Mouse (Mus musculus) forebrain, embryonic 13.5 days (tissue): ENCODE results near the gene Npas3. TPM values are rescaled to one million over a fixed set of nuclear protein-coding genes. Genes with fewer than 3 reads are reported as not detected.

Source experiments
- ATAC-seq: fragments of 200-750 bp; cut with Nextera tagmentation; 2 replicates; pipeline ENCODE4 v1.8.0; 2017
- H3K27ac ChIP-seq: fragments of 300-500 bp; sonication (generic); 2 replicates; pipeline ENCODE4 v1.5.1; 2015; ENCODE audit warnings: inconsistent platforms, mild to moderate bottlenecking, moderate library complexity
- H3K27me3 ChIP-seq: fragments of 300-500 bp; sonication (generic); 2 replicates; pipeline ENCODE4 v1.6.1; 2015; ENCODE audit warnings: mild to moderate bottlenecking, inconsistent platforms
- H3K36me3 ChIP-seq: fragments of 300-500 bp; sonication (generic); 2 replicates; pipeline ENCODE4 v1.6.1; 2015; ENCODE audit warnings: mild to moderate bottlenecking, inconsistent platforms; ENCODE audit not compliant: poor library complexity, severe bottlenecking
- H3K4me1 ChIP-seq: fragments of 300-500 bp; sonication (generic); 2 replicates; pipeline ENCODE4 v1.6.1; 2015; ENCODE audit warnings: inconsistent platforms
- H3K4me2 ChIP-seq: fragments of 300-500 bp; sonication (generic); 2 replicates; pipeline ENCODE4 v1.6.1; 2015; ENCODE audit warnings: inconsistent platforms, mild to moderate bottlenecking, moderate library complexity
- H3K4me3 ChIP-seq: fragments of 300-500 bp; sonication (generic); 2 replicates; pipeline ENCODE4 v1.5.1; 2015; ENCODE audit warnings: mild to moderate bottlenecking, inconsistent platforms
- H3K9ac ChIP-seq: fragments of 300-500 bp; sonication (generic); 2 replicates; pipeline ENCODE4 v1.6.1; 2015; ENCODE audit warnings: mild to moderate bottlenecking, inconsistent platforms
- H3K9me3 ChIP-seq: fragments of 300-500 bp; sonication (generic); replicated peaks from 2 replicates; pipeline ENCODE4 v1.6.1; 2016; ENCODE audit warnings: inconsistent platforms
- WGBS: fragments of 180-500 bp; shearing (Covaris S2); methylation state at CpG from one replicate; pipeline ENCODE4 v1.1.7; 2015; 5-methylcytosine and 5-hydroxymethylcytosine counted together
- polyA plus RNA-seq: library from polyadenylated mRNA; unstranded; fragments of >200 nt; fragmentation: Nextera tagmentation; extraction: Ambion mirVana; gene quantifications from 2 replicates; pipeline ENCODE4 v1.2.1, GENCODE M21; 2015

Npas3 gene
- polyA plus RNA-seq, 1 experiment from 2014 or later = 16.8 TPM

- Histone ChIP-seq H3K36me3 (no peaks in the 10 kb centered on the region), H3K9me3 (no peaks in the 10 kb centered on the region), H3K27me3 (no peaks in the 10 kb centered on the region), H3K27ac (no peak overlapping the region), H3K4me1 (peaks cover 33% of the 10 kb centered on the region), H3K9ac (no peak overlapping the region), H3K4me2 (no peak overlapping the region), H3K4me3 (no peak overlapping the region)
- WGBS = 82% methylated on average over 2 of the region's 2 CpGs
- ATAC-seq = no peak
These were observed 175.2 kb downstream of the Npas3 start for GRCm38 (mm10) chr12:53423631-53424030.

GRCm38 (mm10) chr12:53426006-53426405, 177.5 kb downstream of the Npas3 start:
- 91% methylated on average over 2 of the region's 2 CpGs for WGBS
- Histone ChIP-seq H3K9me3 (no peaks in the 10 kb centered on the region), H3K27ac (no peak overlapping the region), H3K27me3 (no peaks in the 10 kb centered on the region), H3K4me2 (no peak overlapping the region), H3K36me3 (no peaks in the 10 kb centered on the region), H3K4me1 (peaks cover 22% of the 10 kb centered on the region), H3K4me3 (no peak overlapping the region), H3K9ac (no peak overlapping the region)
- ATAC-seq = no peak

- no peak overlapping the region for H3K4me2 ChIP-seq
- H3K27me3 ChIP-seq = no peaks in the 10 kb centered on the region
- H3K4me3 ChIP-seq = no peak overlapping the region
- ATAC-seq = no peak
- no peaks in the 10 kb centered on the region for H3K9me3 ChIP-seq
- 85% methylated on average over 10 of the region's 10 CpGs for WGBS
- H3K9ac ChIP-seq = no peak overlapping the region
- H3K4me1 ChIP-seq = peaks cover 17% of the 10 kb centered on the region
- H3K36me3 ChIP-seq = no peaks in the 10 kb centered on the region
- H3K27ac ChIP-seq = no peak overlapping the region
These were observed 178.7 kb downstream of the Npas3 start for GRCm38 (mm10) chr12:53427153-53427552.

GRCm38 (mm10) chr12:53442029-53442428, 193.6 kb downstream of the Npas3 start:
- no peak for ATAC-seq
- WGBS = 89% methylated on average over 2 of the region's 2 CpGs
- Histone ChIP-seq H3K36me3 (no peaks in the 10 kb centered on the region), H3K27me3 (no peaks in the 10 kb centered on the region), H3K27ac (no peak overlapping the region), H3K4me1 (peaks cover 27% of the 10 kb centered on the region), H3K9me3 (no peaks in the 10 kb centered on the region), H3K4me3 (no peak overlapping the region), H3K9ac (no peak overlapping the region), H3K4me2 (no peak overlapping the region)

GRCm38 (mm10) chr12:53447469-53447868, 199.0 kb downstream of the Npas3 start:
- Histone ChIP-seq H3K9ac (no peak overlapping the region), H3K27me3 (no peaks in the 10 kb centered on the region), H3K4me1 (peaks cover 47% of the 10 kb centered on the region), H3K36me3 (no peaks in the 10 kb centered on the region), H3K4me3 (no peak overlapping the region), H3K27ac (peak overlapping the region; percentile 65), H3K9me3 (no peaks in the 10 kb centered on the region), H3K4me2 (no peak overlapping the region)
- WGBS = 10% methylated on average over 8 of the region's 8 CpGs
- peak; percentile 59; the same call in 1 of the 2 replicates for ATAC-seq

GRCm38 (mm10) chr12:53448040-53448439, 199.6 kb downstream of the Npas3 start:
- no peaks in the 10 kb centered on the region for H3K9me3 ChIP-seq
- peak overlapping the region; percentile 54; the same call in 1 of the 2 replicates for H3K27ac ChIP-seq
- 3% methylated on average over 3 of the region's 3 CpGs for WGBS

GRCm38 (mm10) chr12:53467549-53467948, 219.1 kb downstream of the Npas3 start:
- H3K9ac ChIP-seq = no peak overlapping the region
- H3K4me1 ChIP-seq = no peaks in the 10 kb centered on the region
- no peak overlapping the region for H3K4me3 ChIP-seq
- H3K27ac ChIP-seq = no peak overlapping the region
- H3K9me3 ChIP-seq = no peaks in the 10 kb centered on the region
- H3K4me2 ChIP-seq = no peak overlapping the region
- H3K36me3 ChIP-seq = no peaks in the 10 kb centered on the region
- no peaks in the 10 kb centered on the region for H3K27me3 ChIP-seq
- no peak for ATAC-seq

More at GRCm38 (mm10) chr12:53448040-53448439, 199.6 kb downstream of the Npas3 start:
- Histone ChIP-seq H3K4me2 (peak overlapping the region; percentile 25), H3K9ac (no peak overlapping the region), H3K4me3 (no peak overlapping the region), H3K4me1 (peaks cover 47% of the 10 kb centered on the region), H3K36me3 (no peaks in the 10 kb centered on the region), H3K27me3 (no peaks in the 10 kb centered on the region)
- ATAC-seq = peak; percentile 69; the same call in 1 of the 2 replicates

- Histone ChIP-seq H3K9ac (no peak overlapping the region), H3K4me3 (no peak overlapping the region), H3K27me3 (no peaks in the 10 kb centered on the region), H3K4me1 (peaks cover 18% of the 10 kb centered on the region), H3K9me3 (no peaks in the 10 kb centered on the region), H3K36me3 (no peaks in the 10 kb centered on the region), H3K27ac (no peak overlapping the region), H3K4me2 (no peak overlapping the region)
- ATAC-seq = no peak
These were observed 226.0 kb downstream of the Npas3 start for GRCm38 (mm10) chr12:53474486-53474885.

- H3K4me2 ChIP-seq = no peak overlapping the region
- H3K27me3 ChIP-seq = no peaks in the 10 kb centered on the region
- no peak overlapping the region for H3K27ac ChIP-seq
- no peak overlapping the region for H3K9ac ChIP-seq
- no peaks in the 10 kb centered on the region for H3K4me1 ChIP-seq
- no peaks in the 10 kb centered on the region for H3K36me3 ChIP-seq
- H3K9me3 ChIP-seq = no peaks in the 10 kb centered on the region
- 85% methylated on average over 6 of the region's 6 CpGs for WGBS
- no peak for ATAC-seq
- no peak overlapping the region for H3K4me3 ChIP-seq
These were observed 236.4 kb downstream of the Npas3 start for GRCm38 (mm10) chr12:53484924-53485323.

- Histone ChIP-seq H3K4me1 (peaks cover 27% of the 10 kb centered on the region), H3K9me3 (no peaks in the 10 kb centered on the region), H3K27ac (no peak overlapping the region), H3K4me2 (no peak overlapping the region), H3K27me3 (no peaks in the 10 kb centered on the region), H3K9ac (no peak overlapping the region), H3K4me3 (no peak overlapping the region), H3K36me3 (0 out of 2 replicates have a peak, but pooled peaks cover 3% of the 10 kb centered on the region)
- ATAC-seq = no peak
These were observed 247.9 kb downstream of the Npas3 start for GRCm38 (mm10) chr12:53496386-53496785.

GRCm38 (mm10) chr12:53514885-53515284, 266.4 kb downstream of the Npas3 start:
- H3K36me3 ChIP-seq = no peaks in the 10 kb centered on the region
- H3K4me3 ChIP-seq = no peak overlapping the region
- no peaks in the 10 kb centered on the region for H3K9me3 ChIP-seq
- H3K9ac ChIP-seq = no peak overlapping the region; the same call in 1 of the 2 replicates
- 43% methylated on average over 4 of the region's 4 CpGs for WGBS
- peaks cover 12% of the 10 kb centered on the region for H3K4me1 ChIP-seq
- H3K27ac ChIP-seq = peak overlapping the region; percentile 84
- no peaks in the 10 kb centered on the region for H3K27me3 ChIP-seq
- ATAC-seq = peak; percentile 84
- 0 out of 2 replicates have a peak overlapping the region, but pooled peaks have one; percentile 10 for H3K4me2 ChIP-seq

GRCm38 (mm10) chr12:53519556-53519955, 271.1 kb downstream of the Npas3 start:
- H3K4me2 ChIP-seq = no peak overlapping the region
- H3K9ac ChIP-seq = no peak overlapping the region
- H3K36me3 ChIP-seq = no peaks in the 10 kb centered on the region
- no peak for ATAC-seq
- H3K27ac ChIP-seq = no peak overlapping the region
- H3K9me3 ChIP-seq = no peaks in the 10 kb centered on the region
- H3K27me3 ChIP-seq = no peaks in the 10 kb centered on the region
- H3K4me3 ChIP-seq = no peak overlapping the region
- peaks cover 11% of the 10 kb centered on the region for H3K4me1 ChIP-seq
- 95% methylated on average over 4 of the region's 4 CpGs for WGBS

GRCm38 (mm10) chr12:53522631-53523030, 274.2 kb downstream of the Npas3 start:
- Histone ChIP-seq H3K9ac (no peak overlapping the region), H3K4me1 (peaks cover 13% of the 10 kb centered on the region), H3K36me3 (no peaks in the 10 kb centered on the region), H3K4me3 (no peak overlapping the region), H3K9me3 (no peaks in the 10 kb centered on the region), H3K27me3 (no peaks in the 10 kb centered on the region), H3K4me2 (no peak overlapping the region), H3K27ac (no peak overlapping the region)
- whole genome bisulfite sequencing = 53% methylated on average over 5 of the region's 5 CpGs
- no peak for ATAC-seq
